Mouse (Mus musculus): Measurements from ENCODE around the gene Map1lc3a. TPM values are rescaled to one million over a fixed set of nuclear protein-coding genes. Genes with fewer than 3 reads are reported as not detected.

Map1lc3a gene
- polyA plus RNA-seq, 1 experiment: 134 TPM

GRCm38 (mm10) chr2:155249588-155249987, 26.5 kb upstream of the Map1lc3a start:
- TF ChIP-seq POLR2A (IDR thresholded peaks at IDR 0.05; ENCODE audit: low read depth, low read length) (no peak), CTCF (IDR thresholded peaks at IDR 0.05; ENCODE audit: borderline replicate concordance, insufficient read depth, low read length) (no peak)
- Histone ChIP-seq H3K27ac (ENCODE audit: insufficient read depth, low read length) (0 out of 2 replicates have a peak overlapping the region, but pooled peaks have one; percentile 90), H3K4me3 (ENCODE audit: insufficient read depth, low read length) (no peak overlapping the region), H3K4me1 (ENCODE audit: control insufficient read depth, insufficient read depth, low read length) (peaks cover 5% of the 10 kb centered on the region)

- no peak overlapping the region for H3K27ac ChIP-seq (ENCODE audit: insufficient read depth, low read length)
- TF ChIP-seq POLR2A (IDR thresholded peaks at IDR 0.05; ENCODE audit: low read depth, low read length): no peak
- TF ChIP-seq CTCF (IDR thresholded peaks at IDR 0.05; ENCODE audit: borderline replicate concordance, insufficient read depth, low read length): no peak
- no peak overlapping the region for H3K4me3 ChIP-seq (ENCODE audit: insufficient read depth, low read length)
- H3K4me1 ChIP-seq (ENCODE audit: control insufficient read depth, insufficient read depth, low read length): no peaks in the 10 kb centered on the region
These were observed 10.6 kb upstream of the Map1lc3a start for GRCm38 (mm10) chr2:155265526-155265925.

- TF ChIP-seq CTCF (IDR thresholded peaks at IDR 0.05; ENCODE audit: borderline replicate concordance, insufficient read depth, low read length) (no peak), POLR2A (IDR thresholded peaks at IDR 0.05; ENCODE audit: low read depth, low read length) (no peak)
- no peaks in the 10 kb centered on the region for H3K4me1 ChIP-seq (ENCODE audit: control insufficient read depth, insufficient read depth, low read length)
- no peak overlapping the region for H3K27ac ChIP-seq (ENCODE audit: insufficient read depth, low read length)
- no peak overlapping the region for H3K4me3 ChIP-seq (ENCODE audit: insufficient read depth, low read length)
These were observed 9.2 kb upstream of the Map1lc3a start for GRCm38 (mm10) chr2:155266896-155267295.

- Histone ChIP-seq H3K27ac (ENCODE audit: insufficient read depth, low read length) (no peak overlapping the region), H3K4me3 (ENCODE audit: insufficient read depth, low read length) (no peak overlapping the region), H3K4me1 (ENCODE audit: control insufficient read depth, insufficient read depth, low read length) (no peaks in the 10 kb centered on the region)
- TF ChIP-seq POLR2A (IDR thresholded peaks at IDR 0.05; ENCODE audit: low read depth, low read length) (no peak), CTCF (IDR thresholded peaks at IDR 0.05; ENCODE audit: borderline replicate concordance, insufficient read depth, low read length) (peak; percentile 42; the same call in 1 of the 2 replicates)
These were observed 4.1 kb upstream of the Map1lc3a start for GRCm38 (mm10) chr2:155271957-155272356.

GRCm38 (mm10) chr2:155272396-155273170, 3.5 kb upstream of the Map1lc3a start:
- no peak for TF ChIP-seq POLR2A (IDR thresholded peaks at IDR 0.05; ENCODE audit: low read depth, low read length)
- no peak for TF ChIP-seq CTCF (IDR thresholded peaks at IDR 0.05; ENCODE audit: borderline replicate concordance, insufficient read depth, low read length)
- Histone ChIP-seq H3K4me1 (ENCODE audit: control insufficient read depth, insufficient read depth, low read length) (no peaks in the 10 kb centered on the region), H3K27ac (ENCODE audit: insufficient read depth, low read length) (no peak overlapping the region), H3K4me3 (ENCODE audit: insufficient read depth, low read length) (no peak overlapping the region)

GRCm38 (mm10) chr2:155273603-155274002, 2.5 kb upstream of the Map1lc3a start:
- no peak for TF ChIP-seq CTCF (IDR thresholded peaks at IDR 0.05; ENCODE audit: borderline replicate concordance, insufficient read depth, low read length)
- Histone ChIP-seq H3K4me1 (ENCODE audit: control insufficient read depth, insufficient read depth, low read length) (no peaks in the 10 kb centered on the region), H3K4me3 (ENCODE audit: insufficient read depth, low read length) (no peak overlapping the region), H3K27ac (ENCODE audit: insufficient read depth, low read length) (no peak overlapping the region)

GRCm38 (mm10) chr2:155276621-155277175, 601 bp downstream of the Map1lc3a start:
- peak; percentile 86 for TF ChIP-seq POLR2A (IDR thresholded peaks at IDR 0.05; ENCODE audit: low read depth, low read length)
- TF ChIP-seq CTCF (IDR thresholded peaks at IDR 0.05; ENCODE audit: borderline replicate concordance, insufficient read depth, low read length): no peak
- H3K4me3 ChIP-seq (ENCODE audit: insufficient read depth, low read length): peak overlapping the region; percentile 66
- peak overlapping the region; percentile 50 for H3K27ac ChIP-seq (ENCODE audit: insufficient read depth, low read length)

GRCm38 (mm10) chr2:155277721-155278120, 1.6 kb downstream of the Map1lc3a start:
- TF ChIP-seq CTCF (IDR thresholded peaks at IDR 0.05; ENCODE audit: borderline replicate concordance, insufficient read depth, low read length): no peak
- no peak for TF ChIP-seq POLR2A (IDR thresholded peaks at IDR 0.05; ENCODE audit: low read depth, low read length)
- Histone ChIP-seq H3K4me1 (ENCODE audit: control insufficient read depth, insufficient read depth, low read length) (no peaks in the 10 kb centered on the region), H3K27ac (ENCODE audit: insufficient read depth, low read length) (no peak overlapping the region), H3K4me3 (ENCODE audit: insufficient read depth, low read length) (no peak overlapping the region)

More at GRCm38 (mm10) chr2:155276621-155277175, 601 bp downstream of the Map1lc3a start:
- H3K4me1 ChIP-seq (ENCODE audit: control insufficient read depth, insufficient read depth, low read length): no peaks in the 10 kb centered on the region

GRCm38 (mm10) chr2:155278361-155278760, 2.3 kb downstream of the Map1lc3a start:
- H3K4me1 ChIP-seq (ENCODE audit: control insufficient read depth, insufficient read depth, low read length): no peaks in the 10 kb centered on the region
- no peak overlapping the region for H3K27ac ChIP-seq (ENCODE audit: insufficient read depth, low read length)
- H3K4me3 ChIP-seq (ENCODE audit: insufficient read depth, low read length): no peak overlapping the region
- no peak for TF ChIP-seq CTCF (IDR thresholded peaks at IDR 0.05; ENCODE audit: borderline replicate concordance, insufficient read depth, low read length)

- H3K4me3 ChIP-seq (ENCODE audit: insufficient read depth, low read length): no peak overlapping the region
- TF ChIP-seq POLR2A (IDR thresholded peaks at IDR 0.05; ENCODE audit: low read depth, low read length): no peak
- no peak for TF ChIP-seq CTCF (IDR thresholded peaks at IDR 0.05; ENCODE audit: borderline replicate concordance, insufficient read depth, low read length)
- H3K27ac ChIP-seq (ENCODE audit: insufficient read depth, low read length): no peak overlapping the region
- H3K4me1 ChIP-seq (ENCODE audit: control insufficient read depth, insufficient read depth, low read length): no peaks in the 10 kb centered on the region
These were observed 3.1 kb downstream of the Map1lc3a start for GRCm38 (mm10) chr2:155279163-155279562.

Data from embryonic fibroblast, embryonic 13.5 days (primary cell).